Mouse (Mus musculus) c-Kit-negative CD71-positive TER-119-positive erythroid progenitor cells, embryonic 14.5 days (primary cell): ENCODE measurements at regions not wholly inside any gene's neighbourhood (a gene's known extent, or its start where the extent isn't known, plus 50 kb on each side); places are given as distances from the start of the nearest gene placed in this dataset.

ENCODE experiments used
- DNase-seq: peaks from one replicate; pipeline ENCODE4 v3.0.0-alpha.2; 2013; ENCODE audit warnings: low read depth, low spot score

DNA sequence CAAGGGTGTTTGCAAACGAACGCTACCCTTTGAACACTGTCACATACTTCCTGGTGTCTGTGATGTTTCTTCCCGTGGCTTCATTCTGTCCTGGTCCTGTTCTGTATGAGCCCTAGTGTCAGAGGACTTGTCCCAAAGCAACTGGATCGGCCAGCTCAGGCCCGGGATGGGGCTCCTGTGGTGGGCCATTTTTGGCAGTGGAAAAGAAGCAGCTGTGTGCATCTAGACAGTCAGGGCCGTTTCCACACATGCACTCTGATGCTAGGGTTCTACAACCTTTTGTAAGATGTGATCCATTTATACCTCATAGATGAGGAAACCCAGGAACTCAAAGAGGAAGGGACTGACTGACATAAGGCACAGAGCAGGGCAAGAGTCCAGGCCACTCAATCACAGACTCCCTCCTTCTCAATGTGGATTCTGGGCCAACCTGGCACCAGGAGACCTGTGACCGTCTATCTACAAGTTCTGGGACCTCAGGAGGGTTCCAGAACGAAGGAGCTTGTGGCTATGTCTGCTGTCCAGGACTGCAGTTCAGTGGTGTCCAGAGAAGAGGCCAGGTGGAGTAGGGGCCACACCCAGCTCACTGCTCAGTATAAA lies 155.2 kb downstream of the Trim29 start:
- DNase-seq = no peak

DNA sequence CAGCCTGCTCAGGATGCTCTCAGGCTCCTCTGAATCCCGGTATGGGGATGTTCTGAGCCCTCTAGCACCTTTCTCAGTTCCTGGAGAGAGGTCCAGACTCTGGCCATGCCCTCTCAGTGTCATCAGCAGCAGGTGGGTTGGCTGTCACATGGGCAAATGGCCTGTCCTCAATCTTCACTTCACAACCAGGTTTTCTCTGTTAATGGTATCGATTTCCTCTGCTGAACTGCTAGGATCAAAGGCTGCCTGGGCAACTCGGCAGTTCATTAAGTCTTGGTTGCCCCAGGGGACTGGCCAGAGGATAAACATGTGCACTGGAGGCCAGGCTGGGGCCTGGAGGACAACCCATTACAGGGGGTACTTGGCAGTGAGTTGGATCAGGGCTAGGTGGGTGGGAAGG lies 156.2 kb downstream of the Trim29 start:
- no peak for DNase-seq

DNA sequence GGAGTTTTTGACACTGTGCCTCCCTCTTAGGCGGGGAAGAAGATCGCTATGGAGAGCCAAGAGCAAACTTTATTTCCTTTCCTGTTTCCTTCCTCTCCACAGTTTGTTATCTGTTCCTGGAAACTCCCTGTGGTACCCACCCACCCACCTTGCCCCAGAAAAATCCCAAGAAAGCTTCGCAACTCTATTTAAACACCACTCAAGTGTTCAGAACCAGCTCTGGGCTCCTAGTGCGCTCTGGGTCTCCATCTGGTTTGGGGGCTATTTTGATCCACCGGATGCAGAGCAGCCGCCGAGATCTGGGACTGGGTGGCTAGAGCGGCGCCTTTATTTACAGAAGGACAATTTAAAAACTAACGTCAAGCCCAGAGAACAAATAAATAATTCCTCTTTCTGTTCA lies 158.6 kb downstream of the Trim29 start:
- DNase-seq = no peak

DNA sequence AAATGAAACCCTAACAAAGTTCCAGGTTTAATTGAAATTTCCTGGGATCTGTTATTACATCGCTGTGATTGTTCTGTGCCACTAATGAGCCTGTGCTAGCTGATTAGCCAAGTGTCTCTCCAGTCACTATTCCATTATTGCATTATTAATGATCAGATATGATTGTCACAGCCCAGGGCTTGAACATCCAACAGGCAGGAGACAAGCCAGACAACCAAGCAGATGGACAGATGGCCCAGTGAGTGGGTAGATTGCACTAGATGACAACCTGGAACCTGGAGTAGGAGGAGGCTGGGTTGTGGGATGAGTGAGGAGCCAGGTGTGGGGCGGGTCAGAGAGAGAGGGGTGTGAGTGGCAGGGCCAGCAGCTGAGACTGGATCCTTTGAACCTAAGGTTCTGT lies 161.6 kb downstream of the Trim29 start:
- no peak for DNase-seq

DNA sequence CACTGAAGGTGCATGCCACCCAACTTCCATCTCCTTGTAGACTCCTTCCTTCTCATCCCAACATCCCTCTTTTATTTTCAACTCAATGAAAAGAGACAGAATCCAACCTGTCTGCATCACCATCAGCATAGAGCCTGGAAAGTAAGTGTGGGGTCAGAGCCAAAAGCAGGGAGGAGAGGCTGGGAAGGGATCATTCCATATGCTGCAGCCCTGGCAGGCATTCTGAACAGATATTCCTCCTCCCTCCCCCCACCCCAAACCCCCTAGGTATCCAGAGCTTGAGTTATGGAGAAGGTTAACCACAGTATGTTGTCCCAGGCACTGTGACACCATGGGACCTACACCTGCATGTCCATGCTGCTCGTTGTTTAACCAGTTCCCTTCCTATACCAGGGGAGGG lies 162.5 kb downstream of the Trim29 start:
- no peak for DNase-seq

DNA sequence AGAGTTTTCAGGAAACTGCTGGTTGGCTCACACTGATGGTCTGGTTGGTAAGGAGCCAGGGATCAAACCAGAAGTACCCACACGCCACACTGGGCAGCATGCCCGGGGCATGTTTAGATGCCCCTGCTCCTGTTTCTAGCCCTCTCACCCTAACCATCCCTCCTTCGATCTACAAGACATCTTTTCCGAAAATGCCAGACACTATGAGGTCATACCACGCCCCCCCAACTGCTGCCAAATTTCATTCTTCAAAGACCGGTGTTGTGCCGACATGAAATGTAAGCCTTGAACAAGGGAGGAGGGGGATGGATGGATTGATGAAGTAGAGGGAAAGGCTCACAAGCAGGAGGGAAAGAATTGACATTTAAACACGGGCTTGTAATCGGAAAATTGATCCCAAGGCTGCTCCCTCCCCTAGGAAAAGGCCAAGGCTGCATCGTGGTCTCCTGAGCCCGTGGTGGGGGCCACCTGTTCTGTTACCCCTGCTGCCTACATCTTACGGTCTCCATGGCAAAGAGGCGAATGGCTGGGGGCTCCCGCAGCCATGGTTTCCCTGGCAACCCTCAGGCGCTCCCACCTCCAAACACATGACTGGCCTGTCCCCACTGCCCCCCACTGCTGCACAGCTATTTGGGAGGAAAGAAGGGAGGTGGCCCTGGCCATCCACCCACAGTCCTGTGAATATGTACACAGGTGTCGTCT lies 163.1 kb downstream of the Trim29 start:
- DNase-seq = no peak

DNA sequence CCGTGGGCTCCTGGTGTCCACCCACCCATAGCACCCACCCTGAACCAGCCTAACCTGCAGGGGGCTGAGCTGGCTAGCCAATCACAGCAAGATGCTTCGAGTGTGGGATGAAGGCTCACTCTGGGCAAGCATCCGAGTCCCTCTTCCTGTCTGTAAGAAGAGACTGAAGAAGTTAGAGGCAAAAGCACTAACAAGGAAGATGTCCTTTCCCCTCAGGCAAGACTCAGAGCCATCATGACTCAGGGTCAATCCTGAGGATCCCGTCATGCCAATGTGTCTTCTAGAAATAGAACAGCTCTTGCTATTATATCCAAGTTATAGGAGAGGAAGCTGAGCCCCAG lies 163.6 kb downstream of the Trim29 start:
- DNase-seq = no peak

DNA sequence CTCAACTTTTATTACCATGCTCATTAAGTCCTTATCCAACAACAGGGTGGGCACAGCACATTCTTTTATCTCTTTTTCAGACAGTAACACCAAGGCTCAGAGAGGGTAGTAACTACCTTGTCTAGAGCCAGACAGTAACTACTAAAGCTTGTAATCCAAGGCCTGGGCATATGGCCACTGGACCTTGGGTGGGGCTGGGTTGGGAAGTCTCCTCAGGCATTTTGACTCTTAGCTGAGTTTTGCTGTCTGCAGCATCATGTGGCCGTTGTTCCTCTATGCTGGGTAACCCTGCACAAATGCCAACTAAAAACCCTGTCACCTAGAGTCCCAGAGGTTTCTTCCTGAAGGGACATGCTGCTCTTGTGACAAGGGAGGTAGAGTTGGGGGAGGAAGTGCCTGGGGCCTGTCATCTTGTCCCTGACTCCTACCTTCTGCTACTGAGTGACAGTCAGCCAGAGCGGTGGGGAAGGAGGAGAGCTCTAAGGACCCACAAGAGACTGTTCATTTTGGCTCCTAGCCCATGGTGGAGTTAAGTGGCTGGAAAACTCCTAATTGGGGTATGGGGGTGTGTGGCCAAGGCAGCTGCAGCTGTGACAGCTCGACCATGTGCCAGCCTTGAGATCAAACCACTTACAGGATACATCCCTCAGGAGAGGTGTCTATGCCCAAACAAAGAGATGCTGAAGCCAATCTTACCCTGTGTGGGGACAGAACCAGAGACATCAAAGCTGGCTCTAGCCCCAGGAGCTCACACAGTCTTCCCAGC lies 170.4 kb downstream of the Trim29 start:
- no peak for DNase-seq

DNA sequence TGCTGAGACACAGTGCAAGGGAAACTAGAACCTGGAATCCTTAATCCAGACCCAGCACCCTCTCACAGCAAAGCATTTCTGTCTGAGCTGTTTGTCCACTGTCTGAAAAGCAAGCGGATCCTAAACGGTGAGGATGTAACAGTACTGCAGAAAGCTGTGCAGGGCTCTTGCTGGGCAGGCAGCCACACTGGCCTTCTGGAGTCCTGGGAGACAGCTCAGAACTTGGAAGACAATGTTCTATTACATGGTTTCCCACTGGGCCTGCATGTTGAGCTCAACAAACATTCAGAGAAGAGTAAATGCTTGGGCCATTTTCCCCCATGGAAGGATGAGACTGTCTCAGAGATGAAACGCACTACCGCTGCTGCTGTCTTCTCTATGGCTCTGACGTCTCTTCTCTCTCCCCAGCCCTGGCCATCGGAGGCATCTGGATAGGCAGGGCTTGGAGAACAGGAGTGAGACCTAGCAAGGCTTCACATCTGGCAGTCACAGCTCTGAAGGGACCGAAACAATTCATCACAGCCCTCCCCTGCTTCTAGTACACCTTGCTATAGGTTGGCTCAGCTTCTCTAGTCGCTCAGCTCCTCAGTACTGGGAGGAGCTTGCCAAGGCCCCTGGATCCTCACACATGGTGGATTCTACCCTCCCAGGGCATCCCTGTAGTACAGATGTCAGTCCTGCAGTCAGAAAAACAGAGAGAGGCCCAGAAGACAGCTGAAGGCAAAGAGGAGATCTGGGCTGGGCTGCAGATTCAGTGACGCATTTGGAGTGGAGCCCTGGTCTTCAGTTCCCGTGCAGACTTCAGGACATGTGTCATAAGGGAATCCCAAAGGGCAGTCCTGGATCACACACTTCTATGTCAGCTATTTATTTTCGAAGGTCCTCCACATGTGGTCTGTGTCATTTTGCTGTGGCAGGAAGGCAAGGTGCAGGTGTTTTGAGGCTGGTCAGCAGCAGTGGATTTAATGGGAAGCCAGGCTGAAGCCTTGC lies 171.7 kb downstream of the Trim29 start:
- no peak for DNase-seq

DNA sequence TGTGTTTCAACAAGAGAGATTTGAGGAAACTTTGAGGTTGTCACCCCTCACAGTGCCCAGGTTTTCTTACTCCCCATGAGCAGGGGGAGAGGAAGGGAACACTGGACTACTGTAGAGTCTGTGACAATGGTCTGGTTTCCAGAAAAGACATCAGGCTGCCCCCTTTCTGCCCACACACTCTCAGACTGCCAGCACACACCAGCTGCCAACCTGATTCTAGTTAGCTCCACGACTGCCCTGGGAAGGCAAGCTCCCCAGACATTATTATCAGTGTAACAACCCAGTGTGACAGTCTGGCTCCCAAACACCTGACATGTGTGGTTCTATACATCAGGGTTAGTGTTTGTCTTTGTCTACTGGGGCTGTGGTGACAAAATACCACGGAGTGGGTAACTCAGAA lies 172.5 kb downstream of the Trim29 start:
- DNase-seq = no peak

DNA sequence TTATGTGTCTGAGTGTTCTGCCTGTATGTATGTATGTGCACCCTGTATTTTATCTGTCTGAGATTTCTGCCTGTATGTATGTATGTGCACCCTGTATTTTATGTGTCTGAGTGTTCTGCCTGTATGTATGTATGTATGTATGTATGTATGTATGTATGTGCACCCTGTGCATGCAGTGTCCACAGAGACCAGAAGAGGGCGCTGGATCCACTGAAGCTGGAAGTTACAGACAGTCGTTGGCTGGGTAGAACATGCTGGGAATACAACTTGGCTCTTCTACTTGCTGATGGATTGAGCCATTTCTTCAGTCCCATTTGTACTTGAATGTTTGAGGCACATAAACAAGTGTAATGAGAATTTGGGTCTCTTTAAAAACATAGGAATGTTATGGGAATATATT lies 173.3 kb downstream of the Trim29 start:
- DNase-seq = no peak

DNA sequence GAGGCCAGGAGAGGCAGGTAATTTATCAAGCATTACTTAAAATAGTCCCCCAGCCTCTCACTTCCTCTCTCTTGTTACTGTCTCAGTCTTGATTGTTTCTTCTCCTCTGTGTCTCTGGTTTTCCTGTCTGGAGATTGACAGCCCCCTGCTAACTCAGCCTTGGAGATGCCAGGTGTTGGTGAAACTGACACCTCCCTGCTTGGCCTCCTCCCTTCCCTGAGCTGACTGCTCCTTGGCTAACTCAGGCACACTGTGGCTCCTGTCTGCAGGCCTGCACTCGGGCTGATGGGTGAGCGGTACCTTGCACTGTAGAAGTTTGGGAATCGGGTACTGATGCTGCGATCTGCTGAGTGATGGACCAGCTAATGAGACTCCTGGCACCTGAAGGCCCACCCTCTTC lies 176.1 kb downstream of the Trim29 start:
- no peak for DNase-seq

DNA sequence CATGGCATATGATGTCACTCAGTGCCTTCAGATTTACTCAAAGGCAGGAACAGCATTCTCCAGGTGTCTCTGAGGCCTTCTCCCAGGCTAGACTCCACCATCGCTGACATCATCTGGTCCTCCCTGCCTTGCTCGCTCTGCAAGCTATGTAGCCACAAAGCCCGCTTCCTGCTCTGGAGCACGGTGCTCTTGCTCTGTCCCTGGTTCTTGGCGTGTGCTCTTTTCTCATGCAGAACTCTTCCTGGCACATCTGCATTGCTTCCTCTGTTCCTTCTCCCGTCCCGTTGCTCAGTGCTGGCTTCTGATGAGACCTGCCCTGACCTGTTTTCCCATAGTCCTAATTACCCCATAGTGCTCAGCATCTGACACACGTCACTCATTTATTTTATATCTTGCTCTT lies 178.6 kb downstream of the Trim29 start:
- no peak for DNase-seq

DNA sequence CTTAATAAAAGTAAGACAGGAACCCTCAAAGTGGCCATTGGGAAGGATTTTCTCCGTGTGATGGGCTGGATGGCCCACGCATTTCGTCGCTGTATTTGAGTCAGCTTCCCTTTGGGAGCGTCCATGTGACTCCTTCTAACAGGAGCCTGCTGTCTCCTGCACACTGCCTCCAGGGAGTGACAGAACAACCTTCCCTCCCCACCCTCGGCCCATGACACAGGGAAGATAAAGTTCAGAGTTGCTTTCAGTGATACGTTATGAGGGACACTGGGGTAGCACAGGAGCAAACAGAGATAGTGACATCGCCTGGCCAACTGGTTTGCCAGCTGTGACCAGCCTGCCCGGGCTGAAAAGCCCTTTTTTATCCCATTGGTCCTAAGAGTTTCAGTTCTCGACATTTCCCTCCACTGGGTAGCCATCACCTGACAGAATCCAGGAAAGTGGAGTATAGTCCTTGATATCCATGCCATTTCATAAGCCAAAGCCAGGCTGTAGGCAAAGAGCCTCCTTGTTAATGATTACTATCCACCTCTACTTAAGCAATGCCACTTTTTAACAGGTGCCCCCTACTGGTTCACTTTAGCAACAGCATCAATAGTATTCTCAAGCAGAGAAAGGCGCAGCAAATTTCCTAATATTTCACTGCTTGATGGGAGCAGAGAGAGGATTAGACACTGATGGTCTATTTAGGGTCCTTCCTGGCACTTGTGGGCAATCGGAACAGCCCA lies 180.5 kb downstream of the Trim29 start:
- DNase-seq = no peak

DNA sequence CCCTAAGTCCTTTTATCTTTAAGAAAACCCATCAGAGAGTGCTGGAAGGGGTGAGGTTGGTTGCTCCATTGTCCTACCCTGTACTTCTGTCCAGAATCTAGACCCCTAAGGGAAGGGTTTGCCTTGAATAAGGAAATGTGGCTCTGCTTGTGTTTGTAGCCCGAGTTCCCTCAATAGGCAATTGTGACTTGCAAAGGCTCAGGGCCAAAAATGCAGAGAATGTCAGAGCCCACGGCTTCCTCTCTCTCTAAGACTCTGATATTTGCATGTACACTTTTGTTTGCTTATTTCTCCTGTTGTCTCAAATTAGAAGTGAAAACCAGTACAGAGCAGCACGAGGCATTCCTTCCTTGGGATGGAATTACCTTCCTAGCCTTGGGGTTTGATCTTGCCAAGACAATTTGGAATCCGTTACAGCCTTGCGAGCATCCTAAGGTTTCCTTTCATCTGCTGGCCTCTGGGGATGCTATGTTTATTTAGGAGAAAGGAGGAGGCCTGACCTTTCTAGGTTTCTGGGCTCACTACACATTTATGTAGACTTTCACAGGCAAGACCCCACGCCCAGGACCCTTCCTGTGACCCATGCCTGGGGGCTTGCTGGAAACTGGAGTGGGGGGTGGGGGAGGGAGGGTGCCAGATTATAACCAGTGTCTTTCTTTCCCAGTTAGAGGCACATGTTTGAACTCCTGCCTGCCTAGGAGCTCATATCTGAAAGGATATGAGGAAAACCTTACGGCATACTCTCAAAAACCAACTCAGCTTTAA lies 181.8 kb downstream of the Trim29 start:
- no peak for DNase-seq

DNA sequence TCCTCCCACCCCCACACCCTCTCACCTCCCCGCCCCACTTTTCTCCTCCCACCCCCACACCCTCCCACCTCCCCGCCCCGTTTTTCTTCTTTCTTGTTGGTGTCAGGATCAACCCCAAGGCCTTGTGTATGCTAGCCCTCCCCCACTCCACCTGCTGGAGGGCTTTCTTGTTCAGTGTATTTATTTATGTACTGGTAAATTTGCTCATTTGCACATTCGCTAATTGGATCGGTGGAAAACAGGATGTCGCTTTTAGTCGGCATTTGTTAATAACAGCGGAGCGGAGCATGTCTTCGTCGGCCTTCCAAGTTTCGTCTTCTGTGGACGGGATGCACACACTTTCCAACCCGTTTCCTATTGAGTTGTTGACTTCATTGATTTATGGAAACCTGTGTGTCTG lies 187.9 kb downstream of the Trim29 start:
- DNase-seq = no peak

DNA sequence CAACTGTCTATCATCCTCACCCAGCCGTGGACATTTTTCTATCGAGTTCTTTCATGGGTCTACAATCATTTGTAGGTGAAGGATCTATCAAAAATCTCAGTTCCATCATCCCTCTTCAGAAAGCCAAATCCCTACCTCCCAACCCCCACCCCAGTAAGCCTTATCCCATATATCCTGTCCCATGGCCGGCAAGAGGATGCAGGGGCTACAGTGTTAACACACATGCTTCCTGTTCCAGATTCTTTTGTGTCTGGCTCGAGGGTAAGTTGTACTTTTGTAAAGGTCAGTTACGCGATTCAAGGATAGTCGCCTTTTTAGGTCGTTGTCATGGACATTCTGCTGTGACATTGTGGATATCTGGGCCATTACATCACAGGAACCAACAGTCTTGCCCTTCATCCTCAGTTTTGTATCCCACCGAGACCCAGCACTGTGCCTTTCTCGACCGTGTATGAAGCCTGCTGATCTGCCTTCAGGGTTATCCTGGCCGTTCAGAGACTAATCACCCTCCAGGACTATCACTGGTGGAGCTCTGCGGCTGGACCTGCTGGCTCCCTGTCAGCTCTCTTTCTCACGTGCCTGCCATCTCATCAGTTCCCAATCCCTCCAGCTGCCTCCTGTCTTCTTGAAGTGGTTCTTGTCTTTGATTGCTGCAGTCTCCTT lies 193.8 kb downstream of the Trim29 start:
- no peak for DNase-seq

DNA sequence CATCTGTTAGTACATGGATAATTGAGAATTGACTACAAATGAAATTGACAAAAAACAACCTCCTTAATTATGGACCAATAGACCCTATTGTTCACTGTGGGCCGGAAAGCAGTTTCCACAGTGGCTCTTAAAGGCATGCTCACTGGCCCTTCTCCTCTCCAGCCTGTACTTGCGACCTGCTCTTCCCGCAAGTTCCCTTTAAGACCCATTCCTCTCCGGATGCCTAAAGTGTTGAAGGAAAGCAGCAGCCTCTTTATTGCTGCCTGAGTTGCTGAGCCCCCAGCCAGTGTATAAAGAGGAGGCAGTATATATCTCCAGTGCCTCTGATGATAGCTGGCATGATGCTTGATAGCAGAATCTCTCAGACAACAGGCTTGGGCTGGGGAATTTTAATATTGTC lies 195.2 kb downstream of the Trim29 start:
- no peak for DNase-seq

DNA sequence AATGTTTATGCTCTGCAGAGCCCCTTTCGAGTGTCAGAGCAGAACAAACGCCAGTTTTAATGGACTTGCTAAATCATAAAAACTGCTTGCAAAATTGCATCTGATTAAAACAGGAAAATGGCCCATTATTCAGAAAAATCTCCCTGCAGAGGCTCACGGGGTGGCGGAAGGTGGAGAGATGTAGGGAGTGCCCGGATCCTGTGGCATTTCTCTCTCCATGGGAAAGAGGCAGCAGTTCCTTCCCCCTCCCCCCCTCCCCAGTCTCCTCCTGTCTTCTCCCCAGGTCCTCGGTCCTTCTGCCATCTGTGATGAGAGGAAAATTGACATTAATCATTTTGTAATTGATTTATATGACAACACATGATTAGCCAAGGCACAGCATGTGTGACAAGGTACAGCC lies 195.6 kb downstream of the Trim29 start:
- DNase-seq = no peak

DNA sequence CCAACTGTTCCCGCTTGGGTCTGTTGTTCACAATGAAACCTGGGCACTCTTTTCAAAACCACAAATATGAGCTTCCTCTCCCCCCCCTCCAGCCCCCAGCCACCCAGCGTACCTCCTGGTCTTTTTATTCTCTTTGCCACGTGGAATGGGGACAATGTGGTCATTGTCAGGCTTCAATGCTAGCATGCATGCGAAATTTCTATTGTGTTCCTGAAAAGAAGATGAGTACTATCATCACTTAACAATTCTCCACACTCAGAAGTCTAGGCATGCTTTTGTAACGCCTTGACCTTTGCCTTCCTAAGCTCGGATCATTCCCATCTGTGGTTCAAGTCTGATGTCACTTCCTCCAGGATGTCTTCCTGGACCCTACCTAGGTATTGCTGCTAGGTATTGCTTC lies 202.2 kb downstream of the Trim29 start:
- no peak for DNase-seq
